Mouse (Mus musculus): Measurements from ENCODE around the gene Mtus2. TPM values are rescaled to one million over a fixed set of nuclear protein-coding genes. Genes with fewer than 3 reads are reported as not detected.
A peak's percentile ranks its signal among the peaks of the same experiment; 100 is the strongest.
"Not testable (repeated sequence)": the region's sequence is repeated elsewhere in the genome, so short reads cannot be mapped to it uniquely, and the experiment has no call there.

Mtus2 gene
- total RNA-seq (2021), result under 1 TPM; 0.49 to 0.77 TPM
- long read RNA-seq, experiment 1, result 0 reads
- long read RNA-seq, experiment 2, result 0 reads

DNA sequence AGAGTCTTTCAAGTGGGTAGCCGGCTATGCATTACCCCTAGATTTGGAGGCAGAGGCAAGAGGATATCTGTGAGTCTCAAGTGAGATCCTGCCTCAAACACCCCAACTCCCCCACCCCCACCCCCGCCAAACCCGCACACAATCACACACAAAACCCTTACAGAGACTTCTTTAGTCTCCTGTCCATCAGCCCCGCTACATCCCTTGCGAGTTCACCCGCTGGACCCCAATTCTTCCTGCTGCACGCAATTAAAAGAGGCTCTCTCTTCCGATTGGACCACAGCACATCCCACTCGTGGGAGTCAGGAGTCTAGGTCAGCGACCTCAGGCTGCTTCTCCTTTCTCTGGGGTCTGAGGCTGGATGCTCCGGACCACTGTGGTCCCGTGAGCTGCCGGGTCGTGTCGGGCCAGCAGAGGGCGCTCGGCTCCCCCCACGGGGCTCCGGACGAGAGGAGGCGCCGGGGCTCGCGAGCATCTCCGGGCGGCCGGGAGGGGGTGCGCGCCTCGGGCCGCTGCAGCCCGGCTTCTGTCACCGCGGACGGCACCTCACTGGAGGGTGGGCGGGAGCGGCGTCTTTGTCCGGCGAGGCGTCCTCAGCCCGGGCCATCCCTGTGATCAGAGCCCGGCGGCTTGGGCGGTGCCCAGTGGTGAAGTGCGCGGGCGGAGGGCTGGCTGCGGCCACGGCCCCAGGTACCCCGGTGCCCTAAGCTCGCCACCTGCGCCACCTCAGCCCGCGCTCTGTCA lies at the start of gene Mtus2:
Mtus2 (plus strand) TSS at position 500 of the 744 bp plus-strand sequence.
- peak; percentile 92 for DNase-seq

DNA sequence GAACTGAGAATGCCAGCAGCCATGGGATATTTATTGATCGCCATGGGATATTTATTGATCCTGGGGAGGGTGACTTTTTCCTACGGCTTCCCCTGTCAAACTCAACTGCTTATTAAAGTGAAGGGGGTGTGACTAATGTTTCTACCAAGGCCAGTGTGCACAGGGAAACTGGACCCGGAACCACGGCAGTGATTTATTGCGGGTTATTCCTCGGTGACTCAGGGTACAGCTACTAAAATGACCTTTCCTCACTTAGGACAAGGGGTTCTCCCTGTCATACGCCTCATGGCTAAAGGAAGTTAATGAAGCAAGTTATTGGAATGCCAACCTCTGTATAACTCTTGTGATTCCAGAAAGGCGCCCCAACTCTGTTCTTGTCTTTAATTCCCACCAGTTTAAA lies 49.3 kb upstream of the Mtus2 start:
- DNase-seq, result no peak

DNA sequence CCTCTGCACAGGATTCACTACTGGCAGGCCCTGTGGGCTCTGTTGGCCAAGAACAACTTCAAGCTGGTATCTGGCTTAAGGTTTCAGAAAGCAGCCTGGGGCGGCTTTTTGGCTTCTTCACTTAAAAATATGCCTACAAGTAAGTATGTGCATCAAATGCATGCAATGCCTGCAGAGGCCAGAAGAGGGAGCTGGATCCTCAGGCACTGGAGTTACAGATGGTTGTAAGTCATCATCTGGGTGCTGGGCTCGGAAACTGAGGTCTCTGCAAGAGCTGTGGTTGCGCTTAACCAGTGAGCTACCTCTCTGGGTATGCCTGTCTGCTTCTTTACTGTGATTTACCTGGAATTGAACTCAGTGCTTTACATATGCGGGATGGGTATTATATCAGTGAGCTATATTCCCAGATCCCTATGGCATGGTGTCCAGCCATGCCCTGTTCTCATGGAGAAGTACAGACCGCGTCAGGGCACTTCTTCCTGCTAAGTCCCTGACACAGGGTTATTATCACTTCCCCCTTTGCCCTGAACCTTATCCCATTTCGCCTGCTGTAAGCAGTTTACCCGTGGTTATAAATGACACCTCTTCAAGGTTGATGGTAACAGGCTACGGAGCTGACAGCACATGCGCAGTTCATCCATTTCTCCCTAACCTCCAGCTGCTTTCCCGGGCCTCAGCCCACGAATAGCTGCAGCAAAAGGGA lies 46.2 kb upstream of the Mtus2 start:
- no peak for DNase-seq

DNA sequence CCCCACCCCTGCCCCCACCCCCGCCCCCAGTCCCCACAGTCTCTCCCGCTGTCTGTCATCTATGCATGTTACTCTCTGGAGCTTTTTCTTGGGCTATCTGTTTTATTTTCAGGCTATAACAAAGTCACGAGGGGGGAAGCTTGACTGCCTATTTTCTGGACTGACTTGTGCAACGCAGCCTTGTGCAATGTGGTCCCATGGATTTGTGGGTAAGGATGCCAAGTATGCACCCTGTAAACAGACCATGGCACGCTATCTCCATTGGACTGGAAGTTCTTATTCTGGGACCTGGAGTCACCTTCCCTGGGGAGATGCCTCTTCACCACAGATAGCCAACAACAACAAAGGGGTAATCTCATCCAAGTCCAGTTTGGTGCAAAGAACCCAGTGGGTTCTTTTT lies 45.4 kb upstream of the Mtus2 start:
- DNase-seq, result no peak

DNA sequence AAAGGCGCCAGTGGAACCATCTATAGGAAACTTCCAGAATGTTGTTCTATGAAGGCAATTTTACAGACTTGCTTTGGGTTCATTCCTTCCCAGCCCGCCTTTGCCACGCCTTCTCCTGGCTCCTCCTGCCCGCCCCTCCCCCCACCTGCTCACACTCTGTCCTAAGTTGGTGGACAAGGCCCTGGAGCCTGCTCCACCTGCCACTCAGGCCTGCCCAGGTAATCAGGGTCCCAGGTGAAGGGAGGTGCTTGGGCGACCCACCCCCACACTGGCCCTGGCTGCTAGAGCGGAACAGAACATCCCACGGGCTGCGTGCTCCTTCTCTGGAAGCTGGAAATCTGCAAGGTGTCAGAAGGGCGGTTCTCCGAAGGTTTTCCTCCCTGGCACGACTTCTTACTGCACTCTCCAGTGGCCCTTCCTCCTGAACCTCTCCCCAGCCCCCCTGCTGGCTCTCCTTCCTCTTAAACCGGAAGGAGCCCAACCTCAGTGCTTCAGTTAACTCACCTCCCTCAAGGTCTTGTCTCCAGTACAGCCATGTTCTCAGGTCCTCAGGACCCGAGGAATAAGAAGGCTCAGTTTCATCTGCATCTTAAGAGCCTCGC lies 43.8 kb upstream of the Mtus2 start:
- DNase-seq, result no peak

DNA sequence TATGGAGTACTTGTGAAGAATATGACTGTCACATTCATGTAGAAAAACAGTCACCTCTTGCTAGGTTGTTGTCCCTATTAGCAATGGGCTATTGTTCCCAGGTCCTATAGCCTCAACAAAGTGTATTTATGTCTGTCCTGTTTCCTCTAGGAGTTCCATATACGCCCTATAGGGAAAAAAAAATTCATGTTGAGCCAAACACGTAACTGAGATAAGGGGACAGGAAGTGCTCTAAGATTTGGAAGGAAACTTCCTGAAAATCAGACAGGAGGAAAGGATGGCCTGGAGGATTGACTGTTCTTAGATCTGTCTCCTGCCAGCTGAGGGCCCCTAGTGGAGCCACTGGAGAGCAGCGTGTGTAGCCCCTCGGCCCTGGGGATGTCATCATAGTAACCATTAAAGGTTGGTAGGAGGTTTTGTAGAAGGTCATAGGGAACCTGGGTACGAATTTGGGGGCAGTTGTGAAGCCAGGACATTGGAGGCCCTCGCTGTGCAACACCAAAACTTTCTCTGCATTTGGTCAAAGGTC lies 42.0 kb upstream of the Mtus2 start:
- DNase-seq, result no peak

DNA sequence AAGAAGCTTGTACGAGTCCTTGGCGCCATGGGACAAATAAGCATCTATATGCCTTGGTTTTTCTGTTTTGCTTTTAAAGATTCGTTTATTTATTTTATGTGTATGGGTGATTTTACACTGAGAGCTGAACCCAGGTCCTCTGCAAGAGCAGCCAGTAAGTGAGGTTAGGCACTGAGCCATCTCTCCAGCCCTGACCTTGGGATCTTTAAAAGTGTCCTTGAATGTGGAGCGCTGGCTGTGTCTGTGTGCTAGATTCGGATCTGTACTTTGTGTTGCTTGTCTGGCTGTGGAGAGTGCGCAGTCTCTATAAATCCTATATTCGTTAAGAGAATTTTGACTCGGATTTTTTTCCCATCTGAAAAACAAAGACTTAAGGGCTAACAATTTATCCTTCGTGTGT lies 40.9 kb upstream of the Mtus2 start:
- no peak for DNase-seq

DNA sequence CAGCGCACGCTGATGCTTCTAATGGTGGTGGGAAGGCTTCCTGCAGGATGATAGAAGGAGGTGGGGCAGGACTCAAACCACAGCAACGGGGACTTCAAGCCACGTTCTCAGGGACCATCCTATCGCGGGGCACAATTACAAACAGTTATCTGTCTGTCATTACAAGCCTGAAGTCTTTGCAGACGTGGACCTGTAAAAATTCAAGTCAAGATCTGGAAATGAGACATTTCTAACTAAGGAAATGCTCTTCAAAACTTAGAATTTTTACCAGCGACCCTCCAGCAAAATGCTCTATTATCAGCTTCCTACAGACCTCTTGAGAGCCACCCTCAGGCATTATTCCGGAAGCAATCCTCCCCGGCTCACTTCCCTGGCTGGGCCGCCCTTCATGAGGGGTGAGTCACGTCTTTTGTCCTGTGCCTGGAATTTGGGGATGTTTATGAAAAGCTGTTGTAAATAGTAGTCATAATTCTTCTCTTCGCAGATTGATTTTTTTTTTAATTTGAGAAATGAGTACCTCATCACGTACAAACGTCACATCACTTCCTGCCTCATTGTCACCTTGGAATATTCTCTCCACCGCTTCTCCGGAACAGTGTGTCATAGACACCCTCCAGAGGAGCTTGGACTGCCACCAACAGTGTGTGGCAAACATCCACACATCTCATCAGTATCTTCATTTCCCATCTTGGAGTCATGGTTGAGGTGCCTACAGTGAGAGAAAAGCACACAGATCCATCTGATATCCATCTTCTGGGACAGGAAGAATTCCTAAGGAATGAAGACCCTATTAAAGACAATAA lies 38.9 kb upstream of the Mtus2 start:
- DNase-seq, result no peak

DNA sequence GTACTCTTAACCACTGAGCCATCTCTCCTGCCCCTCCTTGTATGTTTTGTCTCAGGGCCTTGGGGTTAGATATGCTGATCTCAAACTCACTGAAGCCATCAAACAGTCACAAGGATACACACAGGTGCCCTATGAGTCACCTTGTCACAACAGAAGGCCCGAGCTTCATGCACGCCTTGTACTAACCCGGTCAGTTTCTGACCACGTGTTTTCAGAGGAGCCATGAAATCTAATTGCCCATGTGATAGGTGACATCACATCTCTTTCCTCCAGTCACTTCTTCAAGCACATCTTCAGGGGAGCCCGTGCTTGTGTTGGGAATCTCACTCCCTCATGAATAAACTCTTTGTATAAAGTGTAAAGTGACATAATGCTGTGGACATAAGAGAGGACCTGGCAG lies 32.5 kb upstream of the Mtus2 start:
- no peak for DNase-seq

DNA sequence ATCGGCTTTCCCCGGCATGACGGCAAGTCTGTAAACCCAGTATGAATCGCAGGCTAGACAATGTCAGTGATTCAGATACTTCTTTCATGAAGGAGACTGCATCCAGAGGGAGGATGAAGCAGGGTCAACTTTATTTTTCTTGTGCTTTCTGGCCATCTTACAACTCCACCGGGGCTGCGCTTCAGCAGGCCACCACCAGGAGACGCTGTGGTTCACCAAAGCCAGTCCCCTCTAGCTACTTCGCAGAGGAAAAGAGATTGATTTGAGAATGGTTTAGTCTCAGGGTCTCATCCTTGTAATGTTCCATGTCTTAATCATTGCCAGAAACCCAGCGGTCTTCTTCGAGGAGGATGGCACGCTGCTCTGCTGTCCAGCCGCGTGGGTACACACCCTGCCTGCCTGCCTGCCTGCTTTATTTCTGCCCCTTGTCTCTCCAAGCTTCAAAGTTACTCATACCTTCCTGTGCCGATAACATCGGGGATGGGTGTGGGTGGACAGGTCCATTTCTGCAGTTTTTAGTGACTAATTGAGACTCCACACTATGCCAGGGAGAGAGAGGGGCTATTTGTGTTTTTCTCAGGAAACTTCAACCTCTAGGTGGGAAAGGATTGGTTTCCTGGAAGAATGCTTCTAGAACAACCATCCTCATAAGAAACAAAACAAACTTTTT lies 31.1 kb upstream of the Mtus2 start:
- no peak for DNase-seq

DNA sequence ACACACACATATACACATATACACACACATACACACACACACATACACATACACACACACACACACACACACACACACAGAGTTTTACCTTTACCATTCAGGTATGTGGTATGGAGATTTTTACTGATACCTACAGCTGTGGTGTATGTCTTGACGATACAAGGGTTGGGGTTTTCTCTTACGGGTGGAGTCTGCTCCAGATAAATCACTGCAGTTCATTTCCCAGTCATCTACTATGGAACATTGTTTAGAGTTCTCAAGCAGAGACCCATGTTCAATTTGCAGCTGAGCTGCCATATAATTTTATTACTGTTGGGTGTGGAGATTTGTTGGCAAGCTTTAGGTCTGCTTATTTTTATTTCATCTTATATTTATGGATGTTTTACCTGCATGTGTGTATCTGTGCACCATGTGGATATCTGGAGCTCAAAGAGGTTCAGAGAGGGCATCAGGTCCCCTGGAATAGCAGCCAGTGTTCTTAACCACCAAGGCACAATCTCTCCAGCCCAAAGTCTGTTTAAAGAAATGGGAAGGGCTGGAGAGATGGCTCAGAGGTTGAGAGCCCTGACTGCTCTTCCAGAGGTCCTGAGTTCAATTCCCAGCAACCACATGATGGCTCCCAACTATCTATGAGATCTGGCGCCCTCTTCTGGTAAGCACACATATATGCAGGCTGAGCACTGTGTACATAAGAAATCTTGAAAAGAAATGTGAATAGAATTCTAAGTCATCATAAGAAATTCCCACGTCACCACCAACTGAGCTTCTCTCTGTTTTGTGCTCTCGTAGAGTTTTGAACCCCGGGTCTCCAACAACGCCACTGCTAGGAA lies 28.2 kb upstream of the Mtus2 start:
- no peak for DNase-seq

DNA sequence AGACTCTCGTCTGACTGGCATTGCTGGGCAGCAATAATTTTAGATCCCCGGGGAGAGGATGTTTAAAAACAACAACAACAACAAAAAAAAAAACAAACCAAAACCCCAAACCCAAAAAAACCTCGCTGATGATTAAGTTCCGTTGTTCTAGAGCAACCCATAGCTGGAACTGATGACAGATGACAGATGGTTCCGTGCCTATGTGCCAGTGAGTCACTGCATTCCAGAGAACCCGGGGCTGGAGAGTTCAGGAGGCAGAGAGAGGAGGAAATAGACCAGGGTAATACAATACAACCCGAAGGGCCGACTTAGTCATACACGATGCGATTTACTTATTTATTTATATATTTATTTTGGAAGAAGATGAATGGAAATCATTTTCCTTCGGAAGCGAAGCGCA lies 22.0 kb upstream of the Mtus2 start:
- no peak for DNase-seq

DNA sequence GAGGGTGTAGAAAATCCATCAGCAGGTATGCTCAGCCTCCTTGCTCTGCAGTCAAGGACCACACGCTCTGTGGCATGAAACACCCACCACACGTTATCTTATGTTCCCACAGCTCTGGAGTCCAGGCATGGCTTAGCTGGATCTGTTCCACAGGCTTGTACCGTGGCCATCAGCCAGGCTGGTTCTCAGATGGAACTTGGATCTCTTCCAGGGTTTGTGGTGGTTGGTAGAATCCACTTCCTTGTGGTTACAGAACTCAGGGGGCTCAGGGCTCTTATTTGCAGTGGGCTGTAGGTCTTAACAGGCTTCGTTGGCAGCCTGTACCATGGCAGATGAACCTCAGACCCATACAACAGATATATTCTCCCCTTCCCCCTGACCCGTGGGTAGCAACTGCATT lies 17.9 kb upstream of the Mtus2 start:
- DNase-seq, result no peak

DNA sequence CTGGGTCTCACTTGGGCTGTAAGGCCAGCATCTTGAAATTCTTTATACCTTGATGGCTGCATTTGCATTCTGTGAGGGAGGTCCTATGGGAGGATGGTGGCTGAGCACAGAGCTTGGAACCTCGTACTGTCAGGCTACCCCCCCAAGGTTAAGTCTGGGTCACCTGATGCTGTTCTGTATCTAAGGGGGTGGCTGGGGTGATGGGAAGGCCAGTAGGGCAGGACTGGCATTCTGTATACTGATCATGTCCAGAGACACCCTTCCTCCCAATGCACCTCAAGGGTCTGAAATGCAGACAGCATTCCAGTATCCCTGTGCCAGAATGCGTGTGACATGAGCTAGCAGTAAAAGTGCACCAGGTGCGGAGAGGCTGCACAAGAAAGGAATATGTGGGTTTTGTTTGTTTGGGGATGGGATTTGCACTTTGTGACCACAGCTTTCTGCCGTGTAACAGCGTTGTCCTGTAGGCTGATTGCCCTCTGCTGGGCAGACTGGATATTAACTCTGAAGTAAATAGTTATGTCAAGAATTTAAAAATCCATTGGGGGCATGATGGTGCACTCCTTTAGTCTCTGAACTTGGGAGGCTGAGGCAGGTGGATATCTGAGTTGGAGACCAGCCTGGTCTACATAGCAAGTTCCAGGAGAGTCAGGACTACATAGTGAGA lies 12.0 kb upstream of the Mtus2 start:
- DNase-seq, result no peak

DNA sequence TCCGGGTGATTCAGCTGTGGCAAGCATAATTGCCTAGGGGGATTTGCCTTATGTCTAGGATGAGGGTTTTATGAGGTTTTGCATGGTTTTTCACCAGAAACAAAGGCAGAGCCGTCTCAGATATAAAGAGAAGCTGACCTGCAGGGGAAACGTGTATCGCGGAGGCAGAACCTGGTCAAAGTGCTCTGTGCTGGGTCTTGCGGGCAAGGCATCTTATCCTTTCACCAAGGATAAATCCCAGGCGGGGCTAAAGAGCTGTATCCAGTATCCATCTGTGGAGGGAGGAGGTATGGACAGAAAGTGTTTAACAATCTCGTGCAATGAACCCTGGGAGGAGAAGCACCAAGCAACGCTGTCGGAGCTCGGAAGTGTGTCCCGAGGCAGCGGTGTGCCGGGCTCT lies 7.2 kb upstream of the Mtus2 start:
- no peak for DNase-seq

DNA sequence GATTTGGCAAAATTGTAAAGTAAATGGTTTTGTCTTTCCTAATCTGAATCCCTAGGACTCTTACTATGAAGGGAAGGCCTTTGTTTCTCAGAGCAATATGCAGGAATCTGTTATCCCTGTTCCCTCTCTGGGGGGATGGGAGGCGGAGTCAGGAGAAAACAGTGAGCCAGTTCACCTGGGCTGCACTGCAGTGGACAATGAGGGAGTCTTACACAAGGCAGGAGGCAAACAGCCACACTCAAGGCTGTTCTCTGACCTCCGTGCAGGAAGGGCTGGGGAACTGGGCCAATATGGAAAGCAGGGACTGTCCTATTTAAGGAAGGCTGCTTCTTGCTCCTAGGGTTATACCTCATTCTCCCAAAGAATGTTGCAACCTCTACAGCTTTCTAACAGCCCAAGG lies 5.4 kb upstream of the Mtus2 start:
- no peak for DNase-seq

DNA sequence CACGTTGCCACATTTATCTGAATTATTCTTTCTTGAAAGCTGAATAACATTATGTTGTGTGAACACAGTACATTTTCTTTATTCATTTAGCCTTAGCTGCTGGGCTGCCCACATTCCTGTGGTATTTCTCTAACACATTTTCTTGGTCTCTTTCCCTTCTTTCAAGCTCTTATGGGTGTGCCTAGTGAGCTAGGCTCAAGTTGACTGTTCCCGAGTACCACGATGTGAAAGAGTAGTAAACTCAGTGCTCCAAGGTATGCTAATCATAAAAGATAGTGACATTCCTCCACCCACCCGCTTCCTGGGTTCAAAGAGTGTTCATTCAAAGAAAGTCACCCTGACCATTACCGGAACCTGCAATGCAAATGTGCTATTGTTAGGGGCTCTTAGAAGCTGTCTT lies 3.9 kb upstream of the Mtus2 start:
- DNase-seq, result not testable (repeated sequence)

DNA sequence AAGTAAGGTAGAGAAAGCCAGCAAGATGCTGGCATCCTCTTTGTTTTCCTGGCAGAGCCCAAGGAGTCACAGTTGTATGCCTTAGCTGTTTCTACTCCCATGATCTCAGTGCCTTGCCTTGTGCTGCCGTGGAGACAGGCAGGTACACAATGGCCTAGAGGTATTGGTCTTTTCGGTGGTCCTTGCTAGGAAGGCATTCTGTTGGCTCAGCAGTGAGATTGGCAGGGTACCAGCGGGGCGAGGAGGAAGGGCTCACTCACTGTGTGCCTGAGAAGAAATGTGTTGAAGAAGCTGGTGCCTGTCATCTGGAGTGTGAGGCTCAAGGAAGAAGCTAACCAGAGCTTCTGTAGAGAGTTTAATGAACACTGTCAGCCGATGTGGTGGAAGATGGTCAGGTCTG lies 1.4 kb upstream of the Mtus2 start:
- DNase-seq, result no peak

DNA sequence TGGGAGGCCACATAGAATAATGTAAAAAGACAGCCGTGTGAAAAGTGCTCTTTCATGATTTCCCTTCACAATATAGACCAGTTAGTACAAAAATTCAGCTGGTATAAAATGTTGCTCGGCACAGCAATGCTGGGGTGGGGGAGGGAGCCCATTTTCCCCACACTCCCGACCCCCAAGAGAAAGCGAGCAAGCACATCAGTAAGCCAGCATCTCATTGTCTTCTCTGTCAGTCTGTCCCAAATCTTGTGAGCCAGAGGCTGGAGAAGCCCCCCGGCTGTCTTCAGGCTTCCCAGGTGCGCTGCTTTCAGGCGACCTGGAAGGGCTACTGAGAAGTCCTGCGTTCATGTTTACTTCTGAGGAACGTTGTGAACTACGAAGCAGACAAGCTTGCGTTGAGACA lies 699 bp upstream of the Mtus2 start:
- no peak for DNase-seq

DNA sequence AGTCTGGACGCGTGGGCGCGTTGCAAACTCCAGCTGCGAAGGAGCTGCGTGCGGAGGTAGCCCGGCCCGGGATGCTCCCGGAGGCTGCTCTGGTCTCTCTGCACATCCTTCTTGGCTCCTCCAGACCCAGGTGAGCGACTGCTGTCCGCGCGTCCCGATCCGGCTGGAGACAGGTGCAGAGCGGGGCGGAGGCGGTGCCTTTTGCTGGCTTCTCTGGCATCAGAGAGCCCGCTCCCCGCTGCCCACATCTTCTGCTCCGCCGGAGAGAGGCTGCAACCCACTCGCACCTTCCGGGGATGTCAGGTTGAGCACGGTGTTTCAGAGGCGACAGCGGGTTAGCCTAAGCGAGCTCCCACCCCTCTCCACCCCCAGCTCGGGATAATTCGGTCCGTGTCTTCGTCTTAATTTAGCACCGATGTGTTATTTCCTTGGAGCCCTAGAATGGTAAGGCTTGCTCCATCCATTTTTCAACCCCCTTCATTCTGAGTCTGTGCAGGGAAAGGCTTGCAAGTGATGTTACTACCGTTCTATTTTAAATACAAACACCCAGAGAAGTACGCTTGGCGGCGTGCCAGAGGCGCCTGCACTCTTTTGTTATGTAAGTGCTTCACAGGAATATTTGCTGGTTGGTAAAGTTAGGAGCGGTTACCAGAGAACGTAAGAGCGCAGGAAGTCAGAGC lies 612 bp downstream of the Mtus2 start:
- DNase-seq, result peak; percentile 33

Data from gastrocnemius, postnatal 10 days (tissue).